Mouse (Mus musculus) kidney, embryonic 14.5 days (tissue): ENCODE data around the gene Gm10322. TPM values are rescaled to one million over a fixed set of nuclear protein-coding genes. Genes with fewer than 3 reads are reported as not detected.
A peak's percentile ranks its signal among the peaks of the same experiment; 100 is the strongest.

Source experiments
- ATAC-seq: fragments of 200-750 bp; cut with Nextera tagmentation; 2 replicates; pipeline ENCODE4 v1.8.0; 2017; ENCODE audit warnings: moderate number of reproducible peaks, mild to moderate bottlenecking, moderate TSS enrichment, moderate library complexity; ENCODE audit not compliant: low FRiP score, low TSS enrichment
- H3K27ac ChIP-seq: fragments of 300-500 bp; sonication (generic); 2 replicates; pipeline ENCODE4 v1.5.1; 2014; ENCODE audit warnings: low read depth, mild to moderate bottlenecking, low read length, moderate library complexity, mixed read lengths
- H3K27me3 ChIP-seq: fragments of 300-500 bp; sonication (generic); 2 replicates; pipeline ENCODE4 v1.6.1; 2014; ENCODE audit warnings: mild to moderate bottlenecking, low read length; ENCODE audit not compliant: control insufficient read depth, insufficient read depth
- H3K36me3 ChIP-seq: fragments of 300-500 bp; sonication (generic); 2 replicates; pipeline ENCODE4 v1.6.1; 2014; ENCODE audit warnings: low read length, mixed read lengths; ENCODE audit not compliant: control insufficient read depth, insufficient read depth
- H3K4me1 ChIP-seq: fragments of 300-500 bp; sonication (generic); 2 replicates; pipeline ENCODE4 v1.6.1; 2014; ENCODE audit warnings: low read length, mixed read lengths; ENCODE audit not compliant: control insufficient read depth, insufficient read depth
- H3K4me2 ChIP-seq: fragments of 300-500 bp; sonication (generic); replicated peaks from 2 replicates; pipeline ENCODE4 v1.6.1; 2014; ENCODE audit warnings: low read depth, mild to moderate bottlenecking, low read length
- H3K4me3 ChIP-seq: fragments of 300-500 bp; sonication (generic); 2 replicates; pipeline ENCODE4 v1.5.1; 2014; ENCODE audit warnings: mild to moderate bottlenecking, low read length
- H3K9ac ChIP-seq: fragments of 300-500 bp; sonication (generic); 2 replicates; pipeline ENCODE4 v1.6.1; 2014; ENCODE audit warnings: low read depth, mild to moderate bottlenecking, low read length, moderate library complexity
- H3K9me3 ChIP-seq: fragments of 300-500 bp; sonication (generic); 2 replicates; pipeline ENCODE4 v1.6.1; 2016; ENCODE audit warnings: low read length; ENCODE audit not compliant: control insufficient read depth
- WGBS: fragments of 180-500 bp; shearing (Covaris S2); extraction: QIAGEN DNeasy Blood & Tissue Kit; methylation state at CpG from one replicate; pipeline ENCODE4 v1.1.7; 2014; 5-methylcytosine and 5-hydroxymethylcytosine counted together
- polyA plus RNA-seq: library from polyadenylated mRNA; unstranded; fragments of >200 nt; fragmentation: Nextera tagmentation; extraction: Ambion mirVana; gene quantifications from 2 replicates; pipeline ENCODE4 v1.2.1, GENCODE M21; 2014

Gm10322 gene
- polyA plus RNA-seq = not detected in 2 replicates

- peak within 1 kb of the TSS; percentile 84 for H3K9ac ChIP-seq
- peak within 1 kb of the TSS; percentile 67 for H3K4me3 ChIP-seq
- H3K27ac ChIP-seq = peak within 1 kb of the TSS; percentile 25; the same call in 1 of the 2 replicates
- ATAC-seq = peak; percentile 77
- no peaks in the 10 kb centered on the region for H3K27me3 ChIP-seq
- under 1% methylated on average over 40 of the region's 51 CpGs for WGBS
- H3K4me2 ChIP-seq = peak within 1 kb of the TSS; percentile 87
- no peaks in the 10 kb centered on the region for H3K9me3 ChIP-seq
- H3K4me1 ChIP-seq = peaks cover 10% of the 10 kb centered on the region; the same call in 1 of the 2 replicates
- no peaks in the 10 kb centered on the region for H3K36me3 ChIP-seq
These were observed at the start of gene Gm10322 for GRCm38 (mm10) chr10:59615981-59616520. Gm10322 (plus strand) TSS chr10:59616063.

GRCm38 (mm10) chr10:59566968-59567367, 48.9 kb upstream of the Gm10322 start:
- ATAC-seq = no peak
- H3K27ac ChIP-seq = no peak overlapping the region
- H3K36me3 ChIP-seq = no peaks in the 10 kb centered on the region
- no peak overlapping the region for H3K4me3 ChIP-seq
- peaks cover 16% of the 10 kb centered on the region for H3K4me1 ChIP-seq
- no peaks in the 10 kb centered on the region for H3K27me3 ChIP-seq
- no peak overlapping the region for H3K4me2 ChIP-seq
- WGBS = 90% methylated on average over 13 of the region's 13 CpGs
- no peak overlapping the region for H3K9ac ChIP-seq
- 0 out of 2 replicates have a peak, but pooled peaks cover under 1% of the 10 kb centered on the region for H3K9me3 ChIP-seq

- Histone ChIP-seq H3K27ac (no peak overlapping the region), H3K27me3 (no peaks in the 10 kb centered on the region), H3K9ac (no peak overlapping the region), H3K4me2 (no peak overlapping the region), H3K4me3 (no peak overlapping the region), H3K4me1 (peaks cover 13% of the 10 kb centered on the region), H3K36me3 (no peaks in the 10 kb centered on the region), H3K9me3 (peaks cover 15% of the 10 kb centered on the region)
- ATAC-seq = no peak
- WGBS = 75% methylated on average over 10 of the region's 10 CpGs
These were observed 47.0 kb upstream of the Gm10322 start for GRCm38 (mm10) chr10:59568665-59569480.

- no peak for ATAC-seq
- Histone ChIP-seq H3K4me2 (no peak overlapping the region), H3K27me3 (no peaks in the 10 kb centered on the region), H3K36me3 (no peaks in the 10 kb centered on the region), H3K4me3 (no peak overlapping the region), H3K27ac (no peak overlapping the region), H3K4me1 (peaks cover 11% of the 10 kb centered on the region), H3K9me3 (peaks cover 17% of the 10 kb centered on the region), H3K9ac (no peak overlapping the region)
- 72% methylated on average over 1 of the region's 1 CpGs for WGBS
These were observed 46.4 kb upstream of the Gm10322 start for GRCm38 (mm10) chr10:59569481-59569869.

GRCm38 (mm10) chr10:59570360-59570759, 45.5 kb upstream of the Gm10322 start:
- Histone ChIP-seq H3K27me3 (no peaks in the 10 kb centered on the region), H3K4me1 (peaks cover 8% of the 10 kb centered on the region), H3K9ac (no peak overlapping the region), H3K9me3 (peaks cover 17% of the 10 kb centered on the region), H3K4me3 (no peak overlapping the region), H3K4me2 (no peak overlapping the region), H3K36me3 (no peaks in the 10 kb centered on the region), H3K27ac (no peak overlapping the region)
- WGBS = 64% methylated on average over 6 of the region's 6 CpGs
- no peak for ATAC-seq

- H3K4me1 ChIP-seq = peaks cover 8% of the 10 kb centered on the region
- ATAC-seq = no peak
- H3K27ac ChIP-seq = no peak overlapping the region
- H3K4me3 ChIP-seq = no peak overlapping the region
- H3K9ac ChIP-seq = no peak overlapping the region
- no peaks in the 10 kb centered on the region for H3K36me3 ChIP-seq
- H3K9me3 ChIP-seq = peaks cover 17% of the 10 kb centered on the region
- H3K27me3 ChIP-seq = no peaks in the 10 kb centered on the region
- H3K4me2 ChIP-seq = no peak overlapping the region
- 62% methylated on average over 2 of the region's 2 CpGs for WGBS
These were observed 45.1 kb upstream of the Gm10322 start for GRCm38 (mm10) chr10:59570780-59571179.

GRCm38 (mm10) chr10:59571273-59571672, 44.6 kb upstream of the Gm10322 start:
- no peak for ATAC-seq
- H3K27ac ChIP-seq = no peak overlapping the region
- H3K9me3 ChIP-seq = peaks cover 17% of the 10 kb centered on the region
- H3K27me3 ChIP-seq = no peaks in the 10 kb centered on the region
- H3K4me2 ChIP-seq = no peak overlapping the region
- no peak overlapping the region for H3K4me3 ChIP-seq
- peaks cover 8% of the 10 kb centered on the region for H3K4me1 ChIP-seq
- H3K9ac ChIP-seq = no peak overlapping the region
- 74% methylated on average over 4 of the region's 4 CpGs for WGBS
- no peaks in the 10 kb centered on the region for H3K36me3 ChIP-seq

GRCm38 (mm10) chr10:59571964-59572363, 43.9 kb upstream of the Gm10322 start:
- peaks cover 17% of the 10 kb centered on the region for H3K9me3 ChIP-seq
- ATAC-seq = no peak
- H3K4me3 ChIP-seq = no peak overlapping the region
- H3K4me2 ChIP-seq = no peak overlapping the region
- H3K4me1 ChIP-seq = peaks cover 13% of the 10 kb centered on the region
- no peak overlapping the region for H3K9ac ChIP-seq
- no peaks in the 10 kb centered on the region for H3K27me3 ChIP-seq
- no peak overlapping the region for H3K27ac ChIP-seq
- WGBS = 84% methylated on average over 5 of the region's 5 CpGs
- H3K36me3 ChIP-seq = no peaks in the 10 kb centered on the region

GRCm38 (mm10) chr10:59576305-59576704, 39.6 kb upstream of the Gm10322 start:
- Histone ChIP-seq H3K27me3 (no peaks in the 10 kb centered on the region), H3K36me3 (no peaks in the 10 kb centered on the region), H3K4me2 (no peak overlapping the region; the same call in 1 of the 2 replicates), H3K4me1 (peaks cover 23% of the 10 kb centered on the region), H3K9ac (no peak overlapping the region), H3K27ac (peak overlapping the region; percentile 42; the same call in 1 of the 2 replicates), H3K4me3 (no peak overlapping the region), H3K9me3 (peaks cover 17% of the 10 kb centered on the region)
- ATAC-seq = no peak
- WGBS = 27% methylated on average over 5 of the region's 5 CpGs
